Mouse (Mus musculus): ENCODE data around the gene Klf7.

DNA sequence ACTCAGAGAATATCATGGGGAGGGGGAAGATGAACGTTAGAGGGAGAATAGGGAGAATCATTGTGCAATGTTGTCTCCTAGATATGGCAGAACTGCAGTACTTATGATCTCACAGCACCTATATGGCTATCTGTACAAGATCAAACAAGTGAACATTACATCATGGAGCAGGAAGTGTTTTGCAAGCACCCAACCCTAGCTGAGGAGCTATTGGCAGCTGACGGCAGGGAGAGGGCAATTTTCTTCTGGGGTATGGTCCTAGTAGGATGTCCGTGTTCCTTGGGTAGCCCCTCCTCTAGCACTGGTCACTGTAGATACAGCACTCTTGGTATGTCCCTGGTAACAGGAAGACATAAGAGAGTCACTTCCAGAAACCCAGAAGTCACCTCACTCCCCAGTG is 17.4 kb downstream of the Klf7 start:
- TF ChIP-seq CTCF (IDR thresholded peaks at IDR 0.05; ENCODE audit: borderline replicate concordance, control insufficient read depth, extremely low read depth, insufficient read depth, low read length, poor library complexity) (no peak), POLR2A (IDR thresholded peaks at IDR 0.05; ENCODE audit: control insufficient read depth, extremely low read depth, insufficient read depth, low read length, poor library complexity) (no peak)

Data from thymus, adult 2 months (tissue).